Mouse (Mus musculus): ENCODE measurements around the gene Cytl1. TPM values are rescaled to one million over a fixed set of nuclear protein-coding genes. Genes with fewer than 3 reads are reported as not detected.
A peak's percentile ranks its signal among the peaks of the same experiment; 100 is the strongest.

Gene Cytl1
- total RNA-seq (2021), result 1.00 and 1.2 TPM in 2 replicates
- long read RNA-seq, result 0 reads

GRCm38 (mm10) chr5:37735224-37735623, at the start of gene Cytl1:
Gene Cytl1, plus strand, starts transcription at chr5:37735519.
- DNase-seq, result no peak

GRCm38 (mm10) chr5:37692759-37693158, 42.6 kb upstream of the Cytl1 start:
- no peak for DNase-seq

- no peak for DNase-seq
Observed at GRCm38 (mm10) chr5:37695773-37696172, 39.5 kb upstream of the Cytl1 start.

- DNase-seq, result no peak
Observed at GRCm38 (mm10) chr5:37697286-37697685, 38.0 kb upstream of the Cytl1 start.

- DNase-seq, result no peak
Observed at GRCm38 (mm10) chr5:37699757-37700156, 35.6 kb upstream of the Cytl1 start.

- DNase-seq, result no peak
Observed at GRCm38 (mm10) chr5:37704962-37705361, 30.4 kb upstream of the Cytl1 start.

GRCm38 (mm10) chr5:37708124-37708523, 27.2 kb upstream of the Cytl1 start:
- no peak for DNase-seq

- no peak for DNase-seq
Observed at GRCm38 (mm10) chr5:37709257-37709904, 25.9 kb upstream of the Cytl1 start.

GRCm38 (mm10) chr5:37716505-37717372, 18.6 kb upstream of the Cytl1 start, which contains the start of gene Stk32b:
Gene Stk32b, minus strand, starts transcription at chr5:37717171.
- no peak for DNase-seq

- DNase-seq, result peak; percentile 30
Observed at GRCm38 (mm10) chr5:37717384-37717963, 17.8 kb upstream of the Cytl1 start.

GRCm38 (mm10) chr5:37720670-37721069, 14.6 kb upstream of the Cytl1 start:
- no peak for DNase-seq

- DNase-seq, result no peak
Observed at GRCm38 (mm10) chr5:37725220-37725886, 10.0 kb upstream of the Cytl1 start.

- no peak for DNase-seq
Observed at GRCm38 (mm10) chr5:37730781-37731180, 4.5 kb upstream of the Cytl1 start.

- DNase-seq, result no peak
Observed at GRCm38 (mm10) chr5:37736213-37736612, 894 bp downstream of the Cytl1 start.

- no peak for DNase-seq
Observed at GRCm38 (mm10) chr5:37743889-37744707, 8.8 kb downstream of the Cytl1 start.

- DNase-seq, result peak; percentile 73
Observed at GRCm38 (mm10) chr5:37752027-37752967, 17.0 kb downstream of the Cytl1 start.

- DNase-seq, result peak; percentile 78
Observed at GRCm38 (mm10) chr5:37753366-37753765, 18.0 kb downstream of the Cytl1 start.

GRCm38 (mm10) chr5:37762046-37762445, 26.7 kb downstream of the Cytl1 start:
- DNase-seq, result no peak

- no peak for DNase-seq
Observed at GRCm38 (mm10) chr5:37765851-37766250, 30.5 kb downstream of the Cytl1 start.

GRCm38 (mm10) chr5:37767231-37767630, 31.9 kb downstream of the Cytl1 start:
- DNase-seq, result no peak
